Mouse (Mus musculus): ENCODE data around the gene Exog. TPM values are rescaled to one million over a fixed set of nuclear protein-coding genes. Genes with fewer than 3 reads are reported as not detected.

The Exog gene
- polyA plus RNA-seq, 1 experiment: 8.3 TPM

DNA sequence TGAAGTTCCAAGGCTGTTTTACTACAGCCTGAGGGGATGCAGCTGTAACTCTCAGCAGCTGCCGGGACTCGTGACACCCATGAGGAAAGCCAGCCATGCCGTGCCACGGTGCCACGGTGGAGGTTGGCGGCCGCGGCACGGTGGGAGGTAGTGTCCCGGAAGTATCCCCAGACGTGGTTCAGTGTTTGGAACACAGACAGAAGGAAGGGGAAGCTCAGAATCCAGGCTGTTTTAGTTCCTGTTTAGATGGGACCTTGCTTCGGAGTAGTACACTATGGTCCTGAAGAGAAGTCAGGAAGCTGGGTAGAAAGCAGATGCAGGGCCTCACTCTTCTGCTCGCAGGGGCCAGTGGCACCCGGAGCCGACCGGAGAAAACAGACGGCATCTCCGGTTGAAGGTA is 26.7 kb upstream of the Exog start:
- H3K4me1 ChIP-seq (ENCODE audit: control insufficient read depth, insufficient read depth, low read length): no peaks in the 10 kb centered on the region
- no peak overlapping the region for H3K4me3 ChIP-seq (ENCODE audit: insufficient read depth, low read length)
- no peak overlapping the region for H3K27ac ChIP-seq (ENCODE audit: insufficient read depth, low read length)
- TF ChIP-seq POLR2A (IDR thresholded peaks at IDR 0.05; ENCODE audit: low read depth, low read length): no peak
- no peak for TF ChIP-seq CTCF (IDR thresholded peaks at IDR 0.05; ENCODE audit: borderline replicate concordance, insufficient read depth, low read length)

DNA sequence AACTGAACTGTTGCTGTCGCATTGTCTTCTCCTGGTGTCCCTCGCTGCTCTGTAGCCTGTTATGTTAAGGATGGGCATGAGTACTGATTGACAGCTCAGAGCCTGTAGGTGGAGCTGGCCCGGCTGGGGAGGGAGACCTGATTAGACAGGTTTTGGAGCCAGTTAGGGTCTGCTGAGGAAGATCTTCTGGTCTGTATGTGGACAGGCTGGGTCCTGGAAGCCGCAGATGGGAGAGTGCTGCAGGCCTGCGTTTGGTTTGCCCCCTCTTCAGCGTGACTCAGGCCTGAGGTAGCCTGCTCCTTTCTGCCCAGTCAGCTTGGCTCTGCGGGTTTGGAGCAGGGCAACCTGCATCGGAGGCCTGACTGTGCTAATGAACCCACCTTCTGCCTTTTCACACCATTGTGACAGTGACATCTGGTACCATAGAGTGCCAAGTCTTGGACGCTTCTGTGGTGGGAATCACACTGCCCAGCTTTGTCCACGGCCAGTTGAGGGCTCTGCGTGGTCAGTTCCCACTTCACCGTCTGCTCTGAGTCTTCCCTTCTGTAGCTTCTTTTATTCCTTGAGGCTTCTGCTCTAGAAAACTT is 24.8 kb upstream of the Exog start:
- Histone ChIP-seq H3K4me3 (ENCODE audit: insufficient read depth, low read length) (no peak overlapping the region), H3K27ac (ENCODE audit: insufficient read depth, low read length) (no peak overlapping the region), H3K4me1 (ENCODE audit: control insufficient read depth, insufficient read depth, low read length) (peaks cover 3% of the 10 kb centered on the region; the same call in 1 of the 2 replicates)
- TF ChIP-seq CTCF (IDR thresholded peaks at IDR 0.05; ENCODE audit: borderline replicate concordance, insufficient read depth, low read length): no peak
- no peak for TF ChIP-seq POLR2A (IDR thresholded peaks at IDR 0.05; ENCODE audit: low read depth, low read length)

DNA sequence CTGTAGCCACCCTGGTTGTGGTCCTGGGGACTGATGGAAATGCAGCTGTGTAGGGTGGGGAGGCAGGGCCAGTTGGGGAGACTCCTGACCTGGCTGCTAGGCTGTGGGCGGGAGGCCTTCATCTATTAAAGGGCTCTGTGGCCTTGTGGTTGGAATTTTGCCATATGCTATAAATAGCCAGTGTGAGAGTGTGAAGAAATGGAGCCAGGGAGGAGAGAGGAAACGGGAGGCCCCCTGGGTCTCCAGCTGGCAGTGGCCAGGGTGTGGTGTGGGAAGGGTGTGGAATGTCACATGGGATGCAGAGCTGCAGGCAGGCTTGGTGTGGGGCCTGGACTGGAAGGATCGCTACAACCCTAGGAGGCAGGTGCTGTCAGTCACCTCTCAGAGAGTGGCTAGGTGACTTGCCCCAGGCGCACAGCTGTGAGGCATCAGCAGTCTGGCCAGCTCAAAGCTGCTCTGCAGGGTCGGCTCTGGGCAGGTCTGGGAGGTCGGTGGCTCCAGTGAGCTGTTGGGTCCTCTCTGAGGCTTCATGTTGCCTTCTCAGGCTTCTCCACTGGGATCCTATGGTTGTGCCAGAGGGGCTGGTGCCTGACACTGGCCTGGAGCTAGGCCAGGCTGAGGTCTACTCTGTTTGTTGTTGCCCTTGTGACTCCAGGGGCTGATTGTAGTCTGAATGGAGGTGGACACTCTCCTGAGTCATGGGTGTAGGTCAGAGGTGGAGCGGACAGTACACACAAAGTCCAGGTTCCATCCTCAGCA is 19.3 kb upstream of the Exog start:
- TF ChIP-seq POLR2A (IDR thresholded peaks at IDR 0.05; ENCODE audit: low read depth, low read length): no peak
- no peak for TF ChIP-seq CTCF (IDR thresholded peaks at IDR 0.05; ENCODE audit: borderline replicate concordance, insufficient read depth, low read length)
- peaks cover 10% of the 10 kb centered on the region; the same call in 1 of the 2 replicates for H3K4me1 ChIP-seq (ENCODE audit: control insufficient read depth, insufficient read depth, low read length)
- H3K27ac ChIP-seq (ENCODE audit: insufficient read depth, low read length): no peak overlapping the region

DNA sequence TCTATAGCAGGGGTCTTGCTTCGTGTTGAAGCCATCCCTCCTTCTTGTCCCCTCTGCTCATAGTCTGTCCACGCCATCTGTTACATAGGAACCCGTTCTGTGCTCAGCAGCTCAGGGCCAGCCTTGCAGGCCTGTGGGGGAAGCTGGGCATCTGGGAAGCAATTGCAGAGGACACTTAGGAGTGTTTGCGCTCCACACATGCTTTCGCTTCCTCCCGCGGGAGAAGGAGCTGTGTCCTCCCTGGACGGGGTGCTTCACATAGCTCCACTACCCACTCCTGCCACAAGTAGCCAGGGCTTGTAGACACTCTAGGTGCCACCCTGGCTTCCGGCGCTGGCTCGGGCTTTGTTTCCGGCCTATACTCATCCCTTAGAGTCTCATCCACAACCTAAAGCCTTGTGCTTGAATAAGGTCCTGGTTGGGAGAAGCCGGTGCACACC is 18.7 kb upstream of the Exog start:
- TF ChIP-seq CTCF (IDR thresholded peaks at IDR 0.05; ENCODE audit: borderline replicate concordance, insufficient read depth, low read length): no peak
- TF ChIP-seq POLR2A (IDR thresholded peaks at IDR 0.05; ENCODE audit: low read depth, low read length): no peak
- Histone ChIP-seq H3K4me1 (ENCODE audit: control insufficient read depth, insufficient read depth, low read length) (peaks cover 10% of the 10 kb centered on the region; the same call in 1 of the 2 replicates), H3K27ac (ENCODE audit: insufficient read depth, low read length) (no peak overlapping the region)

More for the DNA sequence above, 19.3 kb upstream of the Exog start:
- H3K4me3 ChIP-seq (ENCODE audit: insufficient read depth, low read length): no peak overlapping the region

DNA sequence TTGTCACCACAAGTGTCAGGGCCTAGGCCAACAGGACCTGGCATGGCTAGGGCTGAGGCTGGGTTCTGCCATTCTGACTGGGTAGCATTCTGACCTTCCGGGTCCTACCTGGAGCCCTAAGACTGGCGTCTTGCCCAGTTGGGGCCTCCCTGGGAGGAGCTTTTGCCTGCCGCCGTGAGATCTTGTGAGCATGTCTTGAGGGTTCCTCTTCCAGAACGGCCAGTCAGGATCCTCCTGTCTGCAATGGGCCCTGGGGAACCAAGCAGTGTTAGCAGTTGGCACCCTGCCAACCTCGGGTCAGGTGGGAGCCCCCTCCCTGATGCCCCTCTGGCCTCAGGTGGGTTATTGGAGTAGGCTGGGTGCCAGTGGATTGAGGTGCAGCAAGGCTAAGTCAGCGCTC is 18.3 kb upstream of the Exog start:
- Histone ChIP-seq H3K27ac (ENCODE audit: insufficient read depth, low read length) (no peak overlapping the region), H3K4me3 (ENCODE audit: insufficient read depth, low read length) (no peak overlapping the region), H3K4me1 (ENCODE audit: control insufficient read depth, insufficient read depth, low read length) (peaks cover 10% of the 10 kb centered on the region; the same call in 1 of the 2 replicates)
- TF ChIP-seq CTCF (IDR thresholded peaks at IDR 0.05; ENCODE audit: borderline replicate concordance, insufficient read depth, low read length): no peak
- TF ChIP-seq POLR2A (IDR thresholded peaks at IDR 0.05; ENCODE audit: low read depth, low read length): no peak

More for the DNA sequence above, 18.7 kb upstream of the Exog start:
- H3K4me3 ChIP-seq (ENCODE audit: insufficient read depth, low read length): no peak overlapping the region

DNA sequence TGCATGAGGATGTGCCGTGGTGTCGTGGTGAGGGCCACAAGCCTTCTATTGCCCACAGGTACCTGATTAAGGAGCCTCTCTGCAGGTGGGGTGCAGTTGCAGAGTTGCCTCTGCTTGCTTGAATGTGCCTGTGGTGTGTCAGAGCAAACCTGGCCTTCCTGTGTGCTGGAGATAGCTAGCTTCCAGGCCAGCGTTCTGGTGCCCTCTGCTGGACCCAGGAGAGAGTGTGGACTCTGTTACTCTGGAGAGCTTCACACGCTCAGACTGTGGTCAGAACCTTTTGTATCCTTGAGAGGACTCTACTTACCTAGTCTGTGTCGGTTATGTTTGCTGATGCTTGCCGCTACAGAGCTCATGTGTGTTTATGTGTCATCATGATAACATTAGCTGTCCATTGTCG is 14.4 kb upstream of the Exog start:
- H3K4me3 ChIP-seq (ENCODE audit: insufficient read depth, low read length): no peak overlapping the region
- TF ChIP-seq CTCF (IDR thresholded peaks at IDR 0.05; ENCODE audit: borderline replicate concordance, insufficient read depth, low read length): peak; percentile 98
- TF ChIP-seq POLR2A (IDR thresholded peaks at IDR 0.05; ENCODE audit: low read depth, low read length): no peak

DNA sequence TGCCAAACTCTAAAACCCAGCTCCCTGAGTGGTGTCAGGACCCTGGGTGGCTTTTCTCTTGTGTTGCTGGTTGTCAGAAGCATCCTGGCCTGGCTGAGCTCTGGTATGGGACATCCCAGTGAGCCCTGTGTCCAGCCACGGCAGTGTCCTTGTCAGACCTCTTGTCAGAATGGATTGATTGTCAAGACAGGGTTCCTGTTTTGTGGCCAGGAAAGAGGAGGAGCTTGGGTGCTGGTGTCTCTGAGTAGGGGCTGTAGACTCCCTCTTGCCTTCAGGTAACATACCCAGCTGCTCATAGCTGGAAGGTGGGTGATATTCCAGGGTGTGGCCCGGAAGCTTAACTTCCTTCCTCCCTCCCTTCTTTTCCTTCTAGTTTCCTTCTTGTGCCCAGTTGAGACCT is 8.9 kb upstream of the Exog start:
- no peak for TF ChIP-seq POLR2A (IDR thresholded peaks at IDR 0.05; ENCODE audit: low read depth, low read length)
- no peak for TF ChIP-seq CTCF (IDR thresholded peaks at IDR 0.05; ENCODE audit: borderline replicate concordance, insufficient read depth, low read length)
- no peak overlapping the region for H3K27ac ChIP-seq (ENCODE audit: insufficient read depth, low read length)
- H3K4me1 ChIP-seq (ENCODE audit: control insufficient read depth, insufficient read depth, low read length): no peaks in the 10 kb centered on the region
- no peak overlapping the region for H3K4me3 ChIP-seq (ENCODE audit: insufficient read depth, low read length)

More for the DNA sequence above, 14.4 kb upstream of the Exog start:
- H3K4me1 ChIP-seq (ENCODE audit: control insufficient read depth, insufficient read depth, low read length): peaks cover 4% of the 10 kb centered on the region; the same call in 1 of the 2 replicates
- no peak overlapping the region for H3K27ac ChIP-seq (ENCODE audit: insufficient read depth, low read length)

DNA sequence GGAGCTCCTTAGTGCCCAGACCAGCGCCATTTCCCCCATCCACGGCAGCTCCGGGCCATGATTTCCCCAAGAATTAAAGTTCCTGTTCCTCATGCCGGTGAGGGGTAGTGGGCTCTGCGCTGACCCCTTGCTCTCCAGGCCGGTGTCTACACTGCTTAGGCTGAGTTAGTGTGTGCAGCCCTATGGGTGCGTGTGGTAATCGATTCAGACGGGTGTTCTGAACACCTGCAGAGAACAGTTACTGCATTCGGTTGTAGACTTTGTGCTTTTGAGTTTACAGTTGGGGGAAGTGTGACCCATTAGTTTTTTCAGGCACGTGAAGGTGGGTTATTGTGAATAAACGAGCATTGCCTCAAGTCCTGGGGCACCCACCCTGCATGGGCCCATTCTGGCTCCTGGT is 6.7 kb upstream of the Exog start:
- TF ChIP-seq POLR2A (IDR thresholded peaks at IDR 0.05; ENCODE audit: low read depth, low read length): no peak
- TF ChIP-seq CTCF (IDR thresholded peaks at IDR 0.05; ENCODE audit: borderline replicate concordance, insufficient read depth, low read length): no peak
- Histone ChIP-seq H3K4me3 (ENCODE audit: insufficient read depth, low read length) (no peak overlapping the region), H3K4me1 (ENCODE audit: control insufficient read depth, insufficient read depth, low read length) (no peaks in the 10 kb centered on the region), H3K27ac (ENCODE audit: insufficient read depth, low read length) (no peak overlapping the region)

DNA sequence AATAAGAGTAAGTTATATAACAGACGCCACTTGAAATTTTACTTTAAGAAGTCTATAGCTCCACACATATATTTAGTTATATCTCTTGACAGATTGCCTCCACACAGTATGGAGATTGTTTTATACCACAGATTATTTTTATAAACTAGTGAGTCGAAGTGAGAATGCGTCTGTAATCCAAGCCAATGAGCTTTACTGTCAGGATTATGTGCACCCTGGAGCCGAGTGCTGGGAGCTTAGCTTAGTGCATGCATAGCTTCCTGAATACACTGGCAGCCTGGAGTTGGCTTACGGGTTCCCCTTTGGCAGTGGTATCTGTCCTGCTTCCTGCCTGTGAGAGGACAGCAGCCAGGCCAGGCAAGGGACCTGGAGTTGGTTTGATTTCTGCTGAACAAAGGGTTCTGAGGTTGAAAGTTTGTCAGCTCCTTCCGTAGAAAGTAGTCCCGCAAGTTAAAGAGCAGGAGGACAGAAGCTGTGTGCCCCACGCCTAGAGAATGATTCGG is 6.2 kb upstream of the Exog start:
- TF ChIP-seq POLR2A (IDR thresholded peaks at IDR 0.05; ENCODE audit: low read depth, low read length): no peak
- no peak for TF ChIP-seq CTCF (IDR thresholded peaks at IDR 0.05; ENCODE audit: borderline replicate concordance, insufficient read depth, low read length)
- Histone ChIP-seq H3K4me1 (ENCODE audit: control insufficient read depth, insufficient read depth, low read length) (no peaks in the 10 kb centered on the region), H3K27ac (ENCODE audit: insufficient read depth, low read length) (no peak overlapping the region), H3K4me3 (ENCODE audit: insufficient read depth, low read length) (no peak overlapping the region)

DNA sequence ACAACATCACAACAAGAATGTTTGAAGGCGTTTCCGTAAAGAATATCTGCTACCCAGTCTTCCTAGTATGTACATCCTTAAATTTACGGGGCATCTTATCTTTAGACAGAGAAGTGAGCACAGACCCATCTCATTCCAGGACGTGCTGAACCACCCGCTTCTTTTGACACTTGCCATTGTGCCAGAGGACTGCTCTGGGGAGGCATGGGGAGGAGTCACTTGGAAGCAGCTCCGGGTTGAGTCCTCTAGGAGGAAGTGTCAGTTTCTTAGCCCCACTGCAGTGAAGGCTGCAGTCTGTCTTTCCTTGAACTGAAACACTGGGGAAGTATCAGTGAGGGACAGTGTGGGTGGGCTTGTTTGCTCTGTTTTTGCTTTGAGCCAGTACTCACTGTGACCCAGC is 994 bp downstream of the Exog start:
- TF ChIP-seq CTCF (IDR thresholded peaks at IDR 0.05; ENCODE audit: borderline replicate concordance, insufficient read depth, low read length) (no peak), POLR2A (IDR thresholded peaks at IDR 0.05; ENCODE audit: low read depth, low read length) (no peak)
- no peak overlapping the region for H3K27ac ChIP-seq (ENCODE audit: insufficient read depth, low read length)

More for the DNA sequence above, 994 bp downstream of the Exog start:
- no peaks in the 10 kb centered on the region for H3K4me1 ChIP-seq (ENCODE audit: control insufficient read depth, insufficient read depth, low read length)
- H3K4me3 ChIP-seq (ENCODE audit: insufficient read depth, low read length): peak overlapping the region; percentile 93

All from embryonic fibroblast, embryonic 13.5 days (primary cell).